ENCODE assay signal across 25 mouse cellular contexts in genomic region chr7:35416654-35416948, GRCm38 (mm10). TPM values are rescaled to one million over a fixed set of nuclear protein-coding genes. Genes with fewer than 3 reads are reported as not detected.
DNase-seq lines count a peak whose midpoint lies in the region; ATAC-seq and TF ChIP-seq lines count a peak whose summit lies in the region.
"Had no signal": no experiment of that assay in that cellular context is flagged by ENCODE, and none has a peak within 500 bp of the region (broad histone marks: within the 10 kb centered on the region; RNA-seq: fewer than 3 reads in every experiment).

No protein-coding gene starts in this region.

- peaks cover 85% of the 10 kb centered on the region for H3K36me3 ChIP-seq in kidney, embryonic 15.5 days
- peaks cover 12% of the 10 kb centered on the region for H3K36me3 ChIP-seq in spleen, adult 2 months (ENCODE audit: control insufficient read depth, insufficient read depth, low read length)
- H3K36me3 ChIP-seq in intestine, postnatal 0 days (ENCODE audit: control insufficient read depth, insufficient read depth) = peaks cover 45% of the 10 kb centered on the region
- H3K36me3 ChIP-seq in stomach, embryonic 16.5 days (ENCODE audit: control insufficient read depth, insufficient read depth, low read length) = peaks cover 8% of the 10 kb centered on the region; the same call in 1 of the 2 replicates

- no peaks in the 10 kb centered on the region for H3K9me3 ChIP-seq in kidney, embryonic 15.5 days (replicated peaks)
- no peaks in the 10 kb centered on the region for H3K9me3 ChIP-seq in intestine, postnatal 0 days (ENCODE audit: control insufficient read depth)
- H3K9me3 ChIP-seq in stomach, embryonic 16.5 days (replicated peaks; ENCODE audit: control insufficient read depth, low read length) = no peaks in the 10 kb centered on the region
- H3K9me3 ChIP-seq: embryonic facial prominence, embryonic 12.5 days; limb, embryonic 12.5 days; liver, embryonic 12.5 days; midbrain, embryonic 12.5 days had no signal

- TF ChIP-seq POLR2A in spleen, adult 2 months (IDR thresholded peaks at IDR 0.05; ENCODE audit: low read depth, low read length) = no peak

- H3K4me2 ChIP-seq in kidney, embryonic 15.5 days = no peak overlapping the region
- H3K4me2 ChIP-seq in intestine, postnatal 0 days (replicated peaks; ENCODE audit: low read depth) = peak overlapping the region; percentile 48; the same call in 1 of the 2 replicates
- no peak overlapping the region for H3K4me2 ChIP-seq in stomach, embryonic 16.5 days (ENCODE audit: low read depth, low read length)
- H3K4me2 ChIP-seq: embryonic facial prominence, embryonic 12.5 days; hindbrain, embryonic 14.5 days; limb, embryonic 12.5 days; liver, embryonic 12.5 days; midbrain, embryonic 12.5 days had no signal

- peaks cover 12% of the 10 kb centered on the region for H3K4me1 ChIP-seq in kidney, embryonic 15.5 days
- H3K4me1 ChIP-seq in spleen, adult 2 months (ENCODE audit: control insufficient read depth, insufficient read depth, insufficient read length) = peaks cover 9% of the 10 kb centered on the region; the same call in 1 of the 2 replicates
- H3K4me1 ChIP-seq in intestine, postnatal 0 days (replicated peaks; ENCODE audit: control insufficient read depth, insufficient read depth, low read length) = no peaks in the 10 kb centered on the region; the same call in 1 of the 2 replicates
- no peaks in the 10 kb centered on the region for H3K4me1 ChIP-seq in stomach, embryonic 16.5 days (ENCODE audit: control insufficient read depth, insufficient read depth, low read length)
- H3K4me1 ChIP-seq: liver, embryonic 12.5 days; midbrain, embryonic 12.5 days had no signal

- peak overlapping the region; percentile 66; the same call in 1 of the 2 replicates for H3K27ac ChIP-seq in kidney, embryonic 15.5 days
- H3K27ac ChIP-seq in spleen, adult 2 months (ENCODE audit: insufficient read depth, low read length) = peak overlapping the region; percentile 85
- H3K27ac ChIP-seq in intestine, postnatal 0 days (ENCODE audit: low read depth, low read length) = peak overlapping the region; percentile 74
- no peak overlapping the region for H3K27ac ChIP-seq in stomach, embryonic 16.5 days (ENCODE audit: low read length)
- H3K27ac ChIP-seq: embryonic facial prominence, embryonic 12.5 days; heart, adult 2 months; hindbrain, embryonic 14.5 days; liver, embryonic 12.5 days; midbrain, embryonic 12.5 days had no signal

- H3K27me3 ChIP-seq in kidney, embryonic 15.5 days = no peaks in the 10 kb centered on the region
- no peaks in the 10 kb centered on the region for H3K27me3 ChIP-seq in spleen, adult 2 months (ENCODE audit: control insufficient read depth, insufficient read depth, low read length)
- H3K27me3 ChIP-seq in intestine, postnatal 0 days (replicated peaks; ENCODE audit: control insufficient read depth, insufficient read depth, low read length) = no peaks in the 10 kb centered on the region
- no peaks in the 10 kb centered on the region for H3K27me3 ChIP-seq in stomach, embryonic 16.5 days (ENCODE audit: control insufficient read depth, insufficient read depth, low read length)
- H3K27me3 ChIP-seq: embryonic facial prominence, embryonic 12.5 days; limb, embryonic 12.5 days; liver, embryonic 12.5 days; midbrain, embryonic 12.5 days had no signal

- no peak overlapping the region for H3K9ac ChIP-seq in kidney, embryonic 15.5 days
- no peak overlapping the region for H3K9ac ChIP-seq in intestine, postnatal 0 days (ENCODE audit: low read depth, low read length)
- H3K9ac ChIP-seq in stomach, embryonic 16.5 days (ENCODE audit: low read length) = no peak overlapping the region
- H3K9ac ChIP-seq: embryonic facial prominence, embryonic 12.5 days; hindbrain, embryonic 14.5 days; limb, embryonic 12.5 days; liver, embryonic 12.5 days; midbrain, embryonic 12.5 days had no signal

- 79% methylated on average over 5 of the region's 5 CpGs for WGBS in kidney, embryonic 15.5 days
- 65% methylated on average over 5 of the region's 5 CpGs for WGBS in spleen, adult 2 months
- WGBS in intestine, postnatal 0 days = 50% methylated on average over 5 of the region's 5 CpGs
- 65% methylated on average over 5 of the region's 5 CpGs for WGBS in stomach, embryonic 16.5 days

- no peak for TF ChIP-seq CTCF in spleen, adult 2 months (IDR thresholded peaks at IDR 0.05; ENCODE audit: extremely low read depth, insufficient read depth, insufficient read length, insufficient replicate concordance)
- no peak for TF ChIP-seq CTCF in intestine, postnatal 0 days (IDR thresholded peaks at IDR 0.05; ENCODE audit: low read depth)

- no peak overlapping the region for H3K4me3 ChIP-seq in kidney, embryonic 15.5 days (replicated peaks)
- peak overlapping the region; percentile 57; the same call in 1 of the 2 replicates for H3K4me3 ChIP-seq in spleen, adult 2 months (ENCODE audit: extremely low read depth, insufficient read depth, insufficient read length)
- H3K4me3 ChIP-seq in intestine, postnatal 0 days (ENCODE audit: low read depth, low read length) = peak overlapping the region; percentile 9; the same call in 1 of the 2 replicates
- no peak overlapping the region for H3K4me3 ChIP-seq in stomach, embryonic 16.5 days (replicated peaks; ENCODE audit: low read length)
- H3K4me3 ChIP-seq: embryonic facial prominence, embryonic 12.5 days; heart, adult 2 months; limb, embryonic 12.5 days; liver, embryonic 12.5 days; midbrain, embryonic 12.5 days had no signal

- no peak for DNase-seq in kidney, adult 18-20 months
- no peak for DNase-seq in spleen, adult 2 months (ENCODE audit: low read depth in 1 of 2, low spot score in 2 of 2)
- DNase-seq in spleen, adult 12 weeks (ENCODE audit: low spot score) = no peak
- no peak for DNase-seq in frontal cortex, adult 2 months (ENCODE audit: extremely low spot score in 1 of 2, low spot score in 1 of 2)
- no peak for DNase-seq in right cerebral cortex, adult 2 months (ENCODE audit: low spot score in 2 of 2)
- DNase-seq: adrenal gland, postnatal 36 days; cerebellum, adult 11-12 months; cerebellum, postnatal 14 days; gastrocnemius, postnatal 36 days; heart, adult 2 months; heart, postnatal 36 days; layer of hippocampus, postnatal 36 days; lung, adult 2 months; lung, postnatal 14 days; right cerebral cortex, postnatal 14 days had no signal

- 0 out of 2 replicates have a peak, but pooled peaks have one; percentile 12 for ATAC-seq in kidney, embryonic 15.5 days (replicated peaks; ENCODE audit: low FRiP score)
- ATAC-seq in intestine, postnatal 0 days = peak; percentile 45
- peak; percentile 50; the same call in 1 of the 2 replicates for ATAC-seq in stomach, embryonic 16.5 days (ENCODE audit: insufficient read depth, low FRiP score)
- ATAC-seq: CD4-positive, CD25-positive, alpha-beta regulatory T cell, adult 4 months; inflammation-experienced regulatory T-cells, adult 6 months; liver, embryonic 12.5 days had no signal

RNA-seq across cellular contexts. Expression of gene Cep89, which starts 19.8 kb away (rescaled TPM):
- polyA plus RNA-seq in kidney, embryonic 15.5 days (2015; fragmentation: Nextera tagmentation; extraction: Ambion mirVana) = 53.9 and 63.3 TPM in 2 replicates
- 11.0 and 15.4 TPM in 2 replicates for polyA plus RNA-seq in spleen, adult 2 months (2012; rRNA removed)
- 9.7 and 10.1 TPM in 2 replicates for polyA plus RNA-seq in intestine, postnatal 0 days (2015; fragmentation: Nextera tagmentation; extraction: Ambion mirVana)
- 41.1 and 41.8 TPM in 2 replicates for polyA plus RNA-seq in stomach, embryonic 16.5 days (2015; fragmentation: Nextera tagmentation; extraction: Ambion mirVana)
- 24.0 and 27.2 TPM in 2 replicates for polyA plus RNA-seq in frontal cortex, adult 2 months (2012; rRNA removed)

RNA-seq across cellular contexts. Expression of gene Faap24, which starts 20.0 kb away (rescaled TPM):
- polyA plus RNA-seq in kidney, embryonic 15.5 days (2015; fragmentation: Nextera tagmentation; extraction: Ambion mirVana) = 19.4 and 20.2 TPM in 2 replicates
- 5.5 and 6.4 TPM in 2 replicates for polyA plus RNA-seq in spleen, adult 2 months (2012; rRNA removed)
- polyA plus RNA-seq in intestine, postnatal 0 days (2015; fragmentation: Nextera tagmentation; extraction: Ambion mirVana) = 9.3 and 10.3 TPM in 2 replicates
- 14.7 and 15.9 TPM in 2 replicates for polyA plus RNA-seq in stomach, embryonic 16.5 days (2015; fragmentation: Nextera tagmentation; extraction: Ambion mirVana)
- 5.5 and 5.6 TPM in 2 replicates for polyA plus RNA-seq in frontal cortex, adult 2 months (2012; rRNA removed)

RNA-seq across cellular contexts. Expression of gene Slc7a9, which starts 32.0 kb away (rescaled TPM):
- polyA plus RNA-seq in kidney, embryonic 15.5 days (2015; fragmentation: Nextera tagmentation; extraction: Ambion mirVana) = 8.4 and 9.2 TPM in 2 replicates
- polyA plus RNA-seq in spleen, adult 2 months (2012; rRNA removed) = 0.06 TPM in 1 of 2 replicates, not detected in the other
- polyA plus RNA-seq in intestine, postnatal 0 days (2015; fragmentation: Nextera tagmentation; extraction: Ambion mirVana) = 225 and 259 TPM in 2 replicates
- 9.5 and 14.8 TPM in 2 replicates for polyA plus RNA-seq in stomach, embryonic 16.5 days (2015; fragmentation: Nextera tagmentation; extraction: Ambion mirVana)
- 0.04 and 0.34 TPM in 2 replicates for polyA plus RNA-seq in frontal cortex, adult 2 months (2012; rRNA removed)
- polyA plus RNA-seq: CD4-positive, CD25-positive, alpha-beta regulatory T cell, adult 4 months; heart, adult 2 months; hindbrain, embryonic 14.5 days; inflammation-experienced regulatory T-cells, adult 6 months; midbrain, embryonic 12.5 days had no signal

Comparison
In these comparisons a context has a peak if more than half of its experiments do, and no peak if none do; other contexts are left out.
1. H3K4me3 ChIP-seq: peak in spleen, adult 2 months (single experiment) and intestine, postnatal 0 days (single experiment); none in kidney, embryonic 15.5 days (single experiment) and stomach, embryonic 16.5 days (single experiment).
2. RNA of gene Slc7a9, which starts 32.0 kb away (polyA plus RNA-seq): 225 to 259 TPM in intestine, postnatal 0 days; 9.5 to 14.8 TPM in stomach, embryonic 16.5 days, 8.4 to 9.2 TPM in kidney, embryonic 15.5 days, 0.06 TPM in spleen, adult 2 months and 0.04 to 0.34 TPM in frontal cortex, adult 2 months; every median in the first group is over 10 times any median in the second.
3. Peak in every context shown above with its lines, with median percentiles within 50 percentile points of each other: ATAC-seq.